Mouse (Mus musculus) heart, embryonic 14.5 days (tissue): ENCODE results near the gene Zfp235. TPM values are rescaled to one million over a fixed set of nuclear protein-coding genes. Genes with fewer than 3 reads are reported as not detected.

Experiments used
- ATAC-seq: fragments of 200-750 bp; cut with Nextera tagmentation; 2 replicates; pipeline ENCODE4 v1.8.0; 2017; ENCODE audit warnings: low read depth, moderate TSS enrichment; ENCODE audit not compliant: insufficient number of reproducible peaks, insufficient read depth, low FRiP score
- H3K27ac ChIP-seq, 2 experiments: fragments of 200-500 bp in 1 of 2; fragments of 300-500 bp in 1 of 2; sonication (generic) in 1 of 2; replicated peaks in 1 of 2; 2 replicates each; pipeline ENCODE4 v1.5.1; 2012 to 2014; ENCODE audit warnings: low read depth in 2 of 2, low read length in 2 of 2, control low read depth in 1 of 2, mild to moderate bottlenecking in 1 of 2, mixed read lengths in 1 of 2; ENCODE audit not compliant: control insufficient read depth in 1 of 2, insufficient read depth in 1 of 2
- H3K27me3 ChIP-seq: fragments of 300-500 bp; sonication (generic); 2 replicates; pipeline ENCODE4 v1.6.1; 2014; ENCODE audit warnings: mild to moderate bottlenecking, low read length, control low read depth; ENCODE audit not compliant: control insufficient read depth, insufficient read depth
- H3K36me3 ChIP-seq: fragments of 300-500 bp; sonication (generic); 2 replicates; pipeline ENCODE4 v1.6.1; 2014; ENCODE audit warnings: mild to moderate bottlenecking, control low read depth, low read length, mixed read lengths; ENCODE audit not compliant: control insufficient read depth, insufficient read depth
- H3K4me1 ChIP-seq, 2 experiments: fragments of 200-500 bp in 1 of 2; fragments of 300-500 bp in 1 of 2; sonication (generic) in 1 of 2; 2 replicates each; pipeline ENCODE4 v1.6.1; 2012 to 2014; ENCODE audit warnings: low read length in 2 of 2, control low read depth in 1 of 2, mixed read lengths in 1 of 2; ENCODE audit not compliant: control insufficient read depth in 2 of 2, insufficient read depth in 2 of 2
- H3K4me2 ChIP-seq: fragments of 300-500 bp; sonication (generic); 2 replicates; pipeline ENCODE4 v1.6.1; 2014; ENCODE audit warnings: mild to moderate bottlenecking, low read length
- H3K4me3 ChIP-seq, 2 experiments: fragments of 200-500 bp in 1 of 2; fragments of 300-500 bp in 1 of 2; sonication (generic) in 1 of 2; 2 replicates each; pipeline ENCODE4 v1.5.1; 2012 to 2014; ENCODE audit warnings: low read length in 2 of 2, mild to moderate bottlenecking in 2 of 2, control low read depth in 1 of 2, low read depth in 1 of 2, moderate library complexity in 1 of 2; ENCODE audit not compliant: control insufficient read depth in 1 of 2, insufficient read depth in 1 of 2
- H3K9ac ChIP-seq: fragments of 300-500 bp; sonication (generic); 2 replicates; pipeline ENCODE4 v1.6.1; 2014; ENCODE audit warnings: mild to moderate bottlenecking, low read length
- H3K9me3 ChIP-seq: fragments of 300-500 bp; sonication (generic); 2 replicates; pipeline ENCODE4 v1.6.1; 2016; ENCODE audit warnings: low read length, control low read depth; ENCODE audit not compliant: control insufficient read depth
- WGBS: fragments of 180-500 bp; shearing (Covaris S2); extraction: QIAGEN DNeasy Blood & Tissue Kit; methylation state at CpG from one replicate; pipeline ENCODE4 v1.1.7; 2014; 5-methylcytosine and 5-hydroxymethylcytosine counted together
- polyA plus RNA-seq: library from polyadenylated mRNA; unstranded; fragments of >200 nt; fragmentation: Nextera tagmentation; extraction: Ambion mirVana; gene quantifications from 2 replicates; pipeline ENCODE4 v1.2.1, GENCODE M21; 2014

The Zfp235 gene
- polyA plus RNA-seq, 1 experiment from 2014 or later: 8.7 TPM

DNA sequence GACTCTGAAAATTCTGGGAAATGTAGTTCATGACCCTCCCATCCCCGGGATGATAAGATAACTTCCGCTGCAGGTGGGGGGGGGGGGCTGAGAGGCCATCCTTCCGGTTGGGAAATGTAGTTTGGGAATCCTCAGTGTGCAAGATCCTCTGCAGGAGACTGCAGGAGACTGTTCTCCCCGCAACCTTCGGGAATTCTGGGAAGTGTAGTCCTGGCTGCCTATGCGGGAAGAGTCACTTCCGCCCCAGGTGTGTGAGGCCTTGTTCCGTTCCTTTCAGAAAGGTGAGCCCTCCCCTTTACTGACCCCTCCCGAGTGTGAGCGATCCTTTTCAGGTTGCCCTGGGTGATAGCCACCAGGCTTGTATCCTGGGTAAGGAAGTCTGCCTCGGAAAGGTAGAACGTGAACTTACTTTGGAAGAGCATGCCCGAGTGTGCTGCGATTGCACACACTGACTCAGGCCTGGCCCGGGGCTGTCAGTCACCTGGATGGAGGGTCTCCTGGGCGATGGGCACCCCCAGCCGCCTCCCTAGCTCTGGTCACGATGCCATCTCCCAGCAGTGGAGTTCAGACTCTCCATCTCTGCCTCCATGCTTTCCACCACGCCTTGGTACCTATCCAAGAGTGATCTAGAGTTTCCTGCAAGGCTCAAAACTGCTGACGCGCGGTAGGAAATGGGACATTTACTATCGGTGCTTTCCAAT lies 21.7 kb upstream of the Zfp235 start, which contains the start of gene Zfp112:
Gene Zfp112, plus strand, starts transcription at position 159 of the 701 bp plus-strand sequence.
- Histone ChIP-seq H3K9ac (peak within 1 kb of the TSS; percentile 79), H3K9me3 (peaks cover 17% of the 10 kb centered on the region), H3K4me1 (peaks cover 5% of the 10 kb centered on the region in 2 experiments; a peak in 3 of 4 replicates), H3K27me3 (no peaks in the 10 kb centered on the region), H3K4me3 (peak within 1 kb of the TSS; percentile 56 to 78), H3K36me3 (peaks cover 14% of the 10 kb centered on the region), H3K4me2 (peak within 1 kb of the TSS; percentile 83), H3K27ac (peak within 1 kb of the TSS; percentile 71 to 76)
- peak; percentile 94 for ATAC-seq
- WGBS: 2% methylated on average over 23 of the region's 23 CpGs

DNA sequence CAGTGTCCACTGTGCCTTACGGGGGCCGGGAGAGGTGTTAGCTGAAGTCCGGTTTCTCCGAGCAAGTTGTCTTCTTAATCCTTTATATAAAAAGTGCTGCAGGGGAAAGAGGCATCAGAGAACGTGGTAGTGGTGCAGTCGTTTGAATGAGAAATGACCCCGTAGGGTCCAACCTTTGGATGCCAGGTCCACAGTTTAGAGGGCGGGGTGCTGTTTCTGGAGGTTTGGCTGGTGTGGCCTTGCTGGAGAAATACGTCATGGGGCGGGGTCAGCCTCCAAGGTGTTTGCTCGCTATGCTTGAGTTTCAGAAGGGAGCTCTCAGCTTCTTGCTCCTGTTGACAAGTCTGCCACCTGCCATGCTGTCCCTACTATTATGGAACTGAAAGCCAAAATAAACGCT lies 21.0 kb upstream of the Zfp235 start:
- peaks cover 5% of the 10 kb centered on the region in 2 experiments; a peak in 3 of 4 replicates for H3K4me1 ChIP-seq
- H3K27ac ChIP-seq: peak overlapping the region; percentile 3 to 65
- peaks cover 10% of the 10 kb centered on the region for H3K9me3 ChIP-seq
- peak overlapping the region; percentile 79 for H3K9ac ChIP-seq
- peaks cover 7% of the 10 kb centered on the region for H3K36me3 ChIP-seq
- H3K4me3 ChIP-seq: peak overlapping the region; percentile 56 to 78
- no peaks in the 10 kb centered on the region for H3K27me3 ChIP-seq
- H3K4me2 ChIP-seq: peak overlapping the region; percentile 83
- 20% methylated on average over 12 of the region's 12 CpGs for WGBS
- no peak for ATAC-seq

DNA sequence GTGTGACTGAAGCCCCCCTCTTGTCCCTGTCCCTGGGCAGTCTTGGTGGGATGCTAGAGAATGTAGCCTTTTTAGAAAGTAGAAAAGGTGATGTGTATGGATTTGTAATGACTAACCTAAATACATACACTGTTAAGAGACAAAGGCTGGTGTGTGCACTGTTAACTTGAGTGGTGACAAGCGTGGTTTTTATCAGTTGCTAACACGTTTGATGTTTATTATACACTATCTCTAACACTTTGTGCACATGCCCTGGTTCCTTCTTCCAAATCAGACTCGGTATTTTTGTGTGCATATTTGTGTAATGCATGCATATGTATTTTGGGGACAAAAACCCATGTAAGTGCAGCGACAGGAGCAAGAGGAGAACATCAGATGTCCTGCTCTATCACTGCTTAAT lies 17.3 kb upstream of the Zfp235 start:
- whole genome bisulfite sequencing: 73% methylated on average over 4 of the region's 4 CpGs
- peaks cover 5% of the 10 kb centered on the region in 2 experiments; a peak in 3 of 4 replicates for H3K4me1 ChIP-seq
- H3K4me3 ChIP-seq: no peak overlapping the region
- ATAC-seq: no peak
- H3K9me3 ChIP-seq: no peaks in the 10 kb centered on the region
- no peaks in the 10 kb centered on the region for H3K27me3 ChIP-seq
- no peak overlapping the region for H3K4me2 ChIP-seq
- no peaks in the 10 kb centered on the region for H3K36me3 ChIP-seq
- no peak overlapping the region for H3K9ac ChIP-seq
- H3K27ac ChIP-seq: no peak overlapping the region

DNA sequence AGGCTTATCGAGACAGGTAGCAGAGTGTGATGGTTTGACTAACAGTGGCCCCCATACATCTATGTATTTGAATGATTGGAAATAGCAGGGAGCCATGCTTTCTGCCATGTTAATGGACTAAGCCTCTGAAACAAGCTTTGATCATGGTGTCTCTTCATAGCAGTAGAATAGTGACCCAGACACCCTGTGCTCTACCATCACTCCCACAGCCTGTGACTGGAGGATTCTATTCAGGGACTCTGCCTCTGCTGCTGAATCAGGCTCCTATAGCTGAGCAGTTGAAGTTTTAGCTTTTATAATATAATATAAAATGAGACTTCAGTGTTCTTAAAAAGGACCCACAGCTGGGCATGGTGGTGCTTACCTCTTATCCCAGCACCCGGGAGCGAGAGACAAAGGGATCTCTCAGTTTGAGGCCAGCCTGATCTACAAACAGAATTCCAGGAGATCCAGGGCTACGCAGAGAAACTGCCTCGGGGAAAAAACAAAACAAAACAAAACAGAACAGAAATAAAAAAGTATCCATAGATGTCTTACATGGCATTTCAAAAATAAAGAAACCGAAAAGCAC lies 459 bp upstream of the Zfp235 start:
- peak overlapping the region; percentile 75 to 94 for H3K4me3 ChIP-seq
- H3K27me3 ChIP-seq: no peaks in the 10 kb centered on the region
- H3K36me3 ChIP-seq: peaks cover 25% of the 10 kb centered on the region
- H3K9ac ChIP-seq: peak overlapping the region; percentile 85
- H3K27ac ChIP-seq: no peak overlapping the region
- H3K4me2 ChIP-seq: peak overlapping the region; percentile 77
- H3K4me1 ChIP-seq: peaks cover 2 to 7% of the 10 kb centered on the region in 2 experiments; a peak in 3 of 4 replicates
- WGBS: 17% methylated on average over 6 of the region's 6 CpGs
- no peaks in the 10 kb centered on the region for H3K9me3 ChIP-seq
- no peak for ATAC-seq

DNA sequence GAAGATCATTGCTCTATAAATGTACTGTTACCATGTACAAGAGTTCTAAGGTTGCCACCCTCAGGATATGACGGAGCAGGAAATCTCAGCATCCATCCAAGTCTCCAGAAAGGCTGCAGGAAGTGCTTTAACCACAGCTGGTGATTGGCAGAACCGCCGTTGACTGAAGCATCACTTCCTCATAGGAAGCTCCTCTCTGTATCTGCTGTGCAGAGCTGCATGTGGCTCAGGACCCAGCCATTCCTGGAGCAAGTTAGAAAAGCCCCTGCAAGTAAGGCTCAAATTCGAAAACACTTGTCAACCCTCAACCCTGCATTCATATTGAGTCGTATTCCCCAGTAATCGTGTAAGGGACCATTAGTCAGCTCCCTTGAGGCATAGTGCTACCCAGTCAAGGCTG lies 8.6 kb downstream of the Zfp235 start:
- 89% methylated on average over 6 of the region's 6 CpGs for WGBS
- H3K27ac ChIP-seq: no peak overlapping the region
- no peak overlapping the region for H3K4me2 ChIP-seq
- H3K9ac ChIP-seq: no peak overlapping the region
- peaks cover 46% of the 10 kb centered on the region for H3K36me3 ChIP-seq
- H3K27me3 ChIP-seq: no peaks in the 10 kb centered on the region
- H3K4me1 ChIP-seq: no peaks in the 10 kb centered on the region
- H3K9me3 ChIP-seq: no peaks in the 10 kb centered on the region
- no peak overlapping the region for H3K4me3 ChIP-seq
- ATAC-seq: no peak

DNA sequence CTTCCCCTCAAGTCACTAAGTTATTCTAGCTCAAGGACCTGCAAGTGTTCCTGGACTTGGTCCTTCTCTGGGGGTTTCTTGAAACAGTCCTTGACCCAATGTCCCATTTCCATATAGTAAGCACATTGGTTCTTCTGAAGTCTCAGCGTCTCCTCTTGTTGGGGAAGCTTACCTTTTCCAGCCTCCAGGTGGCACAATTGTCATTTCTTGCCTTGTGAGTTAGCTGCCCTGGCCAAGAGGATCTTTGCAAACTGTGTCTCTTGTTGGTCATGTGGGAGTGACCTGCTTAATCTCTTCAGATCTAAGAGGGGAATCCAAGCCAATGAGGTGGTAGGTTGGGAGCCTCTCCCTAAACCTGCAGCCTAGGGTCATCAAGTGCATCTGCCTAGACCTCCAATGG lies 19.3 kb downstream of the Zfp235 start:
- Histone ChIP-seq H3K4me2 (no peak overlapping the region), H3K4me3 (no peak overlapping the region), H3K27ac (no peak overlapping the region), H3K9me3 (peaks cover 3% of the 10 kb centered on the region; the same call in 1 of the 2 replicates), H3K36me3 (no peaks in the 10 kb centered on the region), H3K27me3 (no peaks in the 10 kb centered on the region), H3K9ac (no peak overlapping the region), H3K4me1 (no peaks in the 10 kb centered on the region)
- ATAC-seq: no peak
- WGBS: 3% methylated on average over 1 of the region's 1 CpGs

DNA sequence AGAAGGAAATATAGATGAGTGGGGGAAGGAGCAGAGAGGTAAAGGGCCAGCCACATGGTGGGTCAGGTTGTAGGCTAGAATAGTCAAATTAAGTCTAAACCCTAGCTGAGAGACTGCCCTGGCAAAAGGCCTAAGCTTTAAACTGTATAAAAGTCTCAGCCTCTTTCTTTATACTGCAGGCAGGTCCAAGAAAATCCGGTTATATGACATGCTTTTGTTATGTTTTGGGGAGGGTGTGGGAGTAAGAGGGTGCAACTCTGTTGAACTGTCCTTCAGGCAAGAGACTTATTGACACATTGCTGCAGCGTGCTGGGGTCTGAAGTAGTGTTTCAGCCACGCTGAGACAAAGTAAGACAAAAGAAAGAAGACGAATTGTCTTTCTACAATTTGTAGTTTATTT lies 38.2 kb downstream of the Zfp235 start:
- Histone ChIP-seq H3K9me3 (no peaks in the 10 kb centered on the region), H3K27ac (no peak overlapping the region), H3K36me3 (no peaks in the 10 kb centered on the region), H3K27me3 (no peaks in the 10 kb centered on the region), H3K4me1 (no peaks in the 10 kb centered on the region), H3K9ac (no peak overlapping the region), H3K4me3 (no peak overlapping the region), H3K4me2 (no peak overlapping the region)
- WGBS: 53% methylated on average over 4 of the region's 4 CpGs
- ATAC-seq: no peak
